Mouse (Mus musculus) retina, postnatal 7 days (tissue): ENCODE measurements around the gene G6pdx.

ENCODE experiments used
- DNase-seq: peaks from one replicate; pipeline ENCODE4 v3.0.0-alpha.2; 2012; ENCODE audit warnings: low read depth, low spot score

The G6pdx gene

GRCm38 (mm10) chrX:74428826-74429276 is at the start of gene G6pdx:
TSS of gene G6pdx (minus strand) at chrX:74429194.
- peak; percentile 73 for DNase-seq

DNA sequence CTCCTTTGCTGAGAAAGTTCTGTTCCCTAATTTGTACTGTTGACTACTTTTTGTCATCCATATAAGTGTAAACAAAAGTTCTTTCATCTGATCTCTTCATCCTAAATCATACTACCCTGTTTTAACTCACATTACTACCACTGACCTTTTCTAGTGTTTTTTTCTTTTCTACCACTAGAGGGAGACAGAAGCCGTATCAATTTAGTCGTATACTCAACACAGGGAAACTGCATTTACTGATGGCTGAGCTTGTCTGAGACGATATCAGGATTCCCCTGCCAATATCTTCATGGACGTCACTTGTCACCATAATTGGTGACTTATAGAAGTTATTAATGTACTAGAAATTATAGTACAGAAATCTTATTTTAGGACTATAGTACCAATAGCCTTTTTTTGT is 23.8 kb upstream of the G6pdx start:
- DNase-seq: no peak

- no peak for DNase-seq
Observed at GRCm38 (mm10) chrX:74451157-74451912, 22.3 kb upstream of the G6pdx start.

- peak; percentile 72 for DNase-seq
Observed at GRCm38 (mm10) chrX:74429290-74429821, 362 bp upstream of the G6pdx start.

DNA sequence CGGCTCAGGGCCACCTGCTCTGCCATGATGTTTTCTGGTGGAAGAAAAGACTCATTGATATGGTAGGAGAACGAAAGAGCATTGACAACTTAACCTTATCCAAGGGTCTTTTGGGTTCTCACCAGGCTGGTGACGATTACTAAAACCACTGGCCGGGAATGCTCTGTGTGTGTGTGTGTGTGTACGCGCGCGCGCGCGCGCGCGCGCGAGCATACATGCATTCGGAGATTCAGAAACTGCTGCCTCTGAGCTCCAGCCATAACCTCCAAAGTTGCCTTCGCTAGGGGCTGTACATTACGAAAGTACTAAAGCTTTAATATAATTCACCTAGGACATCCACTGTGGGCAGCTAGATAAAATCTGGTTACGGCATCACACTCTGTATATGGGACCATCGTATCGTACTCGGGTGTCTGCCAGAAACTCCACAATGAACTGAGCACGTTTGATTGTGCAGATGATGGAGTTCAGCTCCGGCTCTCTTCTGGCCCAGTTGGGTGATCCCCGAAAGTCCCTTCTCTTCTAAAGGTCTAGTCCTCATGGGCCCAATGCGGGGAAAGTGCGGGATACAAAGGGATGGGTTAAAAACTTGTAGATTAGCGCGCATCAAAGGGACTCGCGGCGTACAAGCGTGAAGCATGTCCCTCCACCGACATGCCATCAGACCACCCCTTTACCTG is 708 bp downstream of the G6pdx start:
- DNase-seq: no peak

GRCm38 (mm10) chrX:74427116-74427515 is 1.9 kb downstream of the G6pdx start:
- no peak for DNase-seq

DNA sequence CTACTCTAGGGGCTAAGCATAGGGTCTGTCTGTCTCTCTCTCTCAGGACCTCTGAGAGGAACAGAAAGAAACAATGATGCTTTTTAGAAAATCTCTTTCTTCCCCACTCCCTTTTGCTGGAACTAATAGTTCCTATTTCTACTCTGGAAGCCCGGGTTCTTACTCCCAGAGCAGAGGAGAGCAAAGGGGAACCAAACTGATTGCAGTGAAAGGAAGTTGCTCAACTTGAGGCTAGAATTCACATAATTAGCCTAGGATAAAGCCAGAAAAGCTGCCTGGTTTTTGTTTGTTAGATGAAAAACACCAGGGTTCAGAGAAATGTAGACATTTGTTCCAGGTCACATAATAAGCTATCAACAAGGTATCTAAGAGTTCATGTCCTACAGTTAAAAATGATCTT is 2.7 kb downstream of the G6pdx start:
- DNase-seq: no peak

DNA sequence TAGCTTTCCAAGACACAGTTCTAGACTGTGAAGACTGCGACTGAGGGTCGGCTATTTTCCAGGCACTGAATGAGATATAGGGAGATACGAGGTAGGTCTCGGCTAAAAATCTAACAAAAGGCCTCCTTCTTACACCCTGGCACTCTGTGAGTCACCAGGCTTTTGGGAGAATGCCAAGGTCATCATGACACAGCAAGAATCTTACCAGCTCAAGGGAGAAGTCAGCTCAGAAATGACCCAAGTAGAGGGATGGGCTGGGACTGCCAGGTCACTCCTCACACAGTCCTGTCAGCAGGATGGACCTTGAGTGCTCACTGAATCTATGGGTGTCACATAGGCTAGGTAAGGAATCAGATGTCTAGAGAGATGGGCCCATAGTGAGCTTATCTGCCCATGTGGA is 3.8 kb downstream of the G6pdx start:
- no peak for DNase-seq

GRCm38 (mm10) chrX:74424443-74424842 is 4.6 kb downstream of the G6pdx start:
- no peak for DNase-seq

GRCm38 (mm10) chrX:74413377-74413776 is 15.6 kb downstream of the G6pdx start:
- DNase-seq: peak; percentile 72

GRCm38 (mm10) chrX:74408340-74408739 is 20.7 kb downstream of the G6pdx start:
- DNase-seq: no peak

GRCm38 (mm10) chrX:74400136-74400535 is 28.9 kb downstream of the G6pdx start:
- DNase-seq: no peak

GRCm38 (mm10) chrX:74392535-74393443 is 36.2 kb downstream of the G6pdx start, which contains the start of the genes Fam3a and Ikbkg:
TSS of gene Fam3a (minus strand) at chrX:74393272.
TSS of gene Ikbkg (plus strand) at chrX:74393290.
- peak; percentile 63 for DNase-seq

GRCm38 (mm10) chrX:74388153-74388552 is 40.8 kb downstream of the G6pdx start:
- DNase-seq: no peak

- DNase-seq: no peak
Observed at GRCm38 (mm10) chrX:74384451-74384850, 44.5 kb downstream of the G6pdx start.

DNA sequence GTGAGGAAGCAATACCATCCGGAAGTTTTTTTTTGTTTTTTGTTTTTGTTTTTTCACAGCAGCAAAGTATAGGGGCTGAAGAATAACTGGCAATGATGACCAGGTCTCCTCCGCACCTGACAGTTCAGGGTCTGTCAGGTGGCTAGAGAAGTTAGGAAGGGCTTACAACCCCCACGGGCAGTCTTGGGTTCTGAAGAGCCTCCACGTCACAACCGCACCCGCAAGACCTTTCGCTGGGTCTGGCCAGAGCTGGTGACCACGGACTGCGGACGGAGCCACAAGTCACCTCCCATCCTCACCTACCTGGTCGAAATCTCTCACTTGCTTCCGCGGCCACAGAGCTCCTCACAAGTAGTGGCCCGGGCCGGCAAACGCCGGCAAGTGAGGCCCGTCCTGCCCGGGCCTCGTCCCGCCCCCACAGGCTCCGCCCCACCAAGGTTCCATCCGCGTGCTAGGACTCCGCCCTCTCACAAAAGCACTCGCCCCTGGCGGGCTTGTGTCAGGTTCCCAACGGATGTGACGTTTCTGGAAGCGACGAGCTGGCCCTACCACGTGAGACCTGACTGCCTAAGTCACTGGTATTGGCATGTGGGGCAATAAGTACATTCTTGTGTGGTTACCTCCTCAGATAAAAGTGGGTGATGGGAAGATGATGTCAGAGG is 56.0 kb downstream of the G6pdx start, which contains the start of the genes Ubl4a and Slc10a3:
Gene Ubl4a, minus strand, starts transcription at position 331 of the 662 bp plus-strand sequence.
Gene Slc10a3, minus strand, starts transcription at position 462 of the 662 bp plus-strand sequence.
- DNase-seq: peak; percentile 58

DNA sequence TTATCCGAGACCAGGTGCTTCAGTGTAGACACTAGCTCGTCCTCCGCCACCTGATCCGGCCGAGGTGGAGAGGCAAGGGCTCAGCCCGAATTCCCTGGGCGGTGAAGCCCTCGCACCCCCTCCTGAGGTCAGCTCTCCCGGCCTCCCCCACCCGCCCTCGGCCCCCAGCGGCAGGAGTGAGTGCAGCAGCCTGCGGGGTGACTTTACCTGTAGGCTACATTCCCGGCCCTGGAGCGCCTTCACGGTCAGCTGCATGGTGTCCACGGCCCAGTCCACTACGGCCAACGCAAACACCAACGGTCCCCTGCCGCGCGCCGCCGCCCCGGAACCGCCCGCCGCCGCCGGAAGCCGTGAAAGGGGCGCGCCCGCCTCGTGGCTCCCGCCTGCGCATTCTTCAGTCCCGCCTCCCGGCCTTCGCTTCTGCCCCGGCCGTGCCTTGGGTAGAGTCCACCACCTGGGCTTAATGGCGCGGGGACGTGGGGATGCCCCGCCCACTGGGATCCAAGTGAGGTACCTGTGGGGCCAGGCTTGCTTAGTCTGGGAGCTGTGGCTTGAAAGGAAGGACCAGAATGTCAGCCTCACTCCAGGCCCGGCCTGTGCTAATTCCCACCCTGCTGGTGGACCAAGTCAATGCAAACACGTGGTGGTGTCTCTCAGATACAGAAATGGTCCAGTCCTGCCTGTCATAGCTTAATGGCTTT is 60.6 kb downstream of the G6pdx start:
- DNase-seq: peak; percentile 35

- DNase-seq: no peak
Observed at GRCm38 (mm10) chrX:74367512-74367911, 61.5 kb downstream of the G6pdx start.
